Mouse (Mus musculus) embryonic fibroblast, embryonic 13.5 days (primary cell): Measurements from ENCODE around the gene Prdm13. TPM values are rescaled to one million over a fixed set of nuclear protein-coding genes. Genes with fewer than 3 reads are reported as not detected.

ENCODE experiments used
- H3K27ac ChIP-seq: 2 replicates; pipeline ENCODE4 v1.5.1; 2012; ENCODE audit warnings: low read length, control low read depth, inconsistent platforms; ENCODE audit not compliant: insufficient read depth
- H3K4me1 ChIP-seq: 2 replicates; pipeline ENCODE4 v1.6.1; 2011; ENCODE audit warnings: low read length; ENCODE audit not compliant: control insufficient read depth, insufficient read depth
- H3K4me3 ChIP-seq: 2 replicates; pipeline ENCODE4 v1.5.1; 2011; ENCODE audit warnings: mild to moderate bottlenecking, control low read depth, low read length; ENCODE audit not compliant: insufficient read depth
- CTCF ChIP-seq: IDR thresholded peaks from 2 replicates; pipeline ENCODE4 v1.5.1; 2011; ENCODE audit warnings: mild to moderate bottlenecking, control low read depth, low read length, moderate library complexity, borderline replicate concordance; ENCODE audit not compliant: insufficient read depth
- POLR2A ChIP-seq: IDR thresholded peaks from 2 replicates; pipeline ENCODE4 v1.6.1; 2011; ENCODE audit warnings: low read depth, mild to moderate bottlenecking, control low read depth, low read length, moderate library complexity
- polyA plus RNA-seq: library from polyadenylated mRNA; stranded (reverse); fragments of >200 nt; gene quantifications from 2 replicates; pipeline ENCODE4 v1.2.4, GENCODE M21; 2011; ENCODE audit warnings: low read depth; ENCODE audit not compliant: missing spikeins, insufficient read length

Prdm13 gene
- polyA plus RNA-seq = not detected in 2 replicates

GRCm38 (mm10) chr4:21685595-21686091, at the start of gene Prdm13:
Prdm13 (minus strand) TSS chr4:21685963.
- Histone ChIP-seq H3K4me1 (no peaks in the 10 kb centered on the region), H3K27ac (no peak within 1 kb of the TSS), H3K4me3 (no peak within 1 kb of the TSS)
- TF ChIP-seq POLR2A = no peak
- no peak for TF ChIP-seq CTCF

GRCm38 (mm10) chr4:21727615-21728165, 41.9 kb upstream of the Prdm13 start, which contains the start of gene Ccnc:
Ccnc (plus strand) TSS chr4:21727701.
- peak; percentile 88 for TF ChIP-seq POLR2A
- TF ChIP-seq CTCF = no peak

GRCm38 (mm10) chr4:21726912-21727614, 41.3 kb upstream of the Prdm13 start:
- no peak for TF ChIP-seq CTCF
- TF ChIP-seq POLR2A = no peak

More at GRCm38 (mm10) chr4:21727615-21728165, 41.9 kb upstream of the Prdm13 start, which contains the start of gene Ccnc:
- Histone ChIP-seq H3K4me1 (no peaks in the 10 kb centered on the region), H3K27ac (peak within 1 kb of the TSS; percentile 55), H3K4me3 (peak within 1 kb of the TSS; percentile 87)

GRCm38 (mm10) chr4:21722752-21723334, 37.1 kb upstream of the Prdm13 start:
- H3K4me1 ChIP-seq = no peaks in the 10 kb centered on the region
- TF ChIP-seq POLR2A (no peak), CTCF (no peak)
- no peak overlapping the region for H3K27ac ChIP-seq
- no peak overlapping the region for H3K4me3 ChIP-seq

More at GRCm38 (mm10) chr4:21726912-21727614, 41.3 kb upstream of the Prdm13 start:
- H3K4me3 ChIP-seq = peak overlapping the region; percentile 45
- peak overlapping the region; percentile 55 for H3K27ac ChIP-seq
- H3K4me1 ChIP-seq = no peaks in the 10 kb centered on the region

- H3K4me3 ChIP-seq = no peak overlapping the region
- TF ChIP-seq POLR2A (no peak), CTCF (no peak)
- no peaks in the 10 kb centered on the region for H3K4me1 ChIP-seq
- no peak overlapping the region for H3K27ac ChIP-seq
Measured at GRCm38 (mm10) chr4:21712147-21712546, 26.4 kb upstream of the Prdm13 start.

GRCm38 (mm10) chr4:21705046-21705445, 19.3 kb upstream of the Prdm13 start:
- no peaks in the 10 kb centered on the region for H3K4me1 ChIP-seq
- TF ChIP-seq CTCF (no peak), POLR2A (no peak)
- H3K27ac ChIP-seq = no peak overlapping the region
- no peak overlapping the region for H3K4me3 ChIP-seq

GRCm38 (mm10) chr4:21695638-21696254, 10.0 kb upstream of the Prdm13 start:
- Histone ChIP-seq H3K27ac (no peak overlapping the region), H3K4me3 (no peak overlapping the region)

GRCm38 (mm10) chr4:21690221-21690620, 4.5 kb upstream of the Prdm13 start:
- no peak overlapping the region for H3K4me3 ChIP-seq
- no peaks in the 10 kb centered on the region for H3K4me1 ChIP-seq
- H3K27ac ChIP-seq = no peak overlapping the region
- TF ChIP-seq POLR2A = no peak
- TF ChIP-seq CTCF = no peak

More at GRCm38 (mm10) chr4:21695638-21696254, 10.0 kb upstream of the Prdm13 start:
- TF ChIP-seq POLR2A (no peak), CTCF (peak; percentile 88)
- no peaks in the 10 kb centered on the region for H3K4me1 ChIP-seq

GRCm38 (mm10) chr4:21689492-21689941, 3.8 kb upstream of the Prdm13 start:
- Histone ChIP-seq H3K4me1 (no peaks in the 10 kb centered on the region), H3K4me3 (no peak overlapping the region), H3K27ac (no peak overlapping the region)
- TF ChIP-seq POLR2A (no peak), CTCF (no peak)
